Mouse (Mus musculus) ES-Bruce4 (cell line): ENCODE results near the gene Gm884. TPM values are rescaled to one million over a fixed set of nuclear protein-coding genes. Genes with fewer than 3 reads are reported as not detected.
"Not testable (repeated sequence)": the region's sequence is repeated elsewhere in the genome, so short reads cannot be mapped to it uniquely, and the experiment has no call there.

Experiments
- H3K27ac ChIP-seq: 2 replicates; pipeline ENCODE4 v1.5.1; 2012; ENCODE audit warnings: low read length, inconsistent platforms; ENCODE audit not compliant: insufficient read depth
- H3K27me3 ChIP-seq: 2 replicates; pipeline ENCODE4 v1.6.1; 2012; ENCODE audit warnings: mild to moderate bottlenecking, low read length, inconsistent platforms; ENCODE audit not compliant: control insufficient read depth, poor library complexity, insufficient read depth, severe bottlenecking
- H3K36me3 ChIP-seq: 2 replicates; pipeline ENCODE4 v1.6.1; 2012; ENCODE audit warnings: inconsistent platforms, mild to moderate bottlenecking, low read length, moderate library complexity; ENCODE audit not compliant: control insufficient read depth, poor library complexity, insufficient read depth, severe bottlenecking
- H3K4me1 ChIP-seq: one replicate; pipeline ENCODE4 v1.8.1; 2011; ENCODE audit warnings: low read length; ENCODE audit not compliant: control insufficient read depth, insufficient read depth
- H3K4me3 ChIP-seq: 2 replicates; pipeline ENCODE4 v1.5.1; 2011; ENCODE audit warnings: low read depth, mild to moderate bottlenecking, low read length
- H3K9ac ChIP-seq: 2 replicates; pipeline ENCODE4 v1.6.1; 2012; ENCODE audit warnings: low read depth, mild to moderate bottlenecking, inconsistent platforms; ENCODE audit not compliant: poor library complexity, severe bottlenecking
- H3K9me3 ChIP-seq: replicated peaks from 2 replicates; pipeline ENCODE4 v1.6.1; 2012; ENCODE audit warnings: mild to moderate bottlenecking, low read length, inconsistent platforms; ENCODE audit not compliant: control insufficient read depth, poor library complexity, insufficient read depth, severe bottlenecking
- CTCF ChIP-seq: IDR thresholded peaks from one replicate; pipeline ENCODE4 v1.8.1; 2011; ENCODE audit warnings: low read depth, low read length
- EP300 ChIP-seq: IDR thresholded peaks from 2 replicates; pipeline ENCODE4 v1.6.1; 2011; ENCODE audit warnings: low read depth, low read length; ENCODE audit not compliant: insufficient read depth
- POLR2A ChIP-seq: IDR thresholded peaks from one replicate; pipeline ENCODE4 v1.8.1; 2011; ENCODE audit warnings: low read length; ENCODE audit not compliant: insufficient read depth
- polyA plus RNA-seq: library from polyadenylated mRNA; stranded (reverse); fragments of >200 nt; gene quantifications from 2 replicates; pipeline ENCODE4 v1.2.4, GENCODE M21; 2011; ENCODE audit warnings: low read depth; ENCODE audit not compliant: missing spikeins, insufficient read depth, insufficient read length

The Gm884 gene
- polyA plus RNA-seq, 1 experiment: not detected

GRCm38 (mm10) chr11:103610772-103611171, 10.2 kb downstream of the Gm884 start:
- Histone ChIP-seq H3K27ac (no peak overlapping the region), H3K4me3 (no peak overlapping the region), H3K4me1 (peaks cover 2% of the 10 kb centered on the region), H3K9ac (no peak overlapping the region), H3K9me3 (no peaks in the 10 kb centered on the region; the same call in 1 of the 2 replicates), H3K27me3 (peaks cover 2% of the 10 kb centered on the region), H3K36me3 (no peaks in the 10 kb centered on the region)
- no peak for TF ChIP-seq EP300

GRCm38 (mm10) chr11:103606611-103607010, 14.3 kb downstream of the Gm884 start:
- no peaks in the 10 kb centered on the region; the same call in 1 of the 2 replicates for H3K27me3 ChIP-seq
- H3K9me3 ChIP-seq: no peaks in the 10 kb centered on the region; the same call in 1 of the 2 replicates
- H3K36me3 ChIP-seq: no peaks in the 10 kb centered on the region
- no peak overlapping the region for H3K4me3 ChIP-seq
- H3K27ac ChIP-seq: no peak overlapping the region; the same call in 1 of the 2 replicates
- TF ChIP-seq CTCF (no peak), POLR2A (no peak), EP300 (no peak)
- H3K9ac ChIP-seq: no peak overlapping the region
- H3K4me1 ChIP-seq: peaks cover 2% of the 10 kb centered on the region

GRCm38 (mm10) chr11:103578339-103578738, 42.6 kb downstream of the Gm884 start:
- Histone ChIP-seq H3K4me3 (no peak overlapping the region), H3K27ac (no peak overlapping the region), H3K9ac (no peak overlapping the region), H3K36me3 (no peaks in the 10 kb centered on the region), H3K9me3 (peaks cover 17% of the 10 kb centered on the region), H3K27me3 (no peaks in the 10 kb centered on the region), H3K4me1 (no peaks in the 10 kb centered on the region)
- TF ChIP-seq POLR2A (no peak), CTCF (no peak), EP300 (no peak)

GRCm38 (mm10) chr11:103556021-103556420, 64.9 kb downstream of the Gm884 start:
- Histone ChIP-seq H3K27me3 (no peaks in the 10 kb centered on the region), H3K4me3 (no peak overlapping the region), H3K9me3 (peaks cover 9% of the 10 kb centered on the region), H3K36me3 (no peaks in the 10 kb centered on the region), H3K4me1 (no peaks in the 10 kb centered on the region), H3K27ac (no peak overlapping the region), H3K9ac (no peak overlapping the region)
- TF ChIP-seq CTCF (no peak), POLR2A (no peak), EP300 (no peak)

- H3K27me3 ChIP-seq, H3K4me1 ChIP-seq, H3K4me3 ChIP-seq, H3K9ac ChIP-seq, H3K27ac ChIP-seq, H3K36me3 ChIP-seq, H3K9me3 ChIP-seq: not testable (repeated sequence)
Measured at GRCm38 (mm10) chr11:103534973-103535372, 86.0 kb downstream of the Gm884 start.

- H3K4me3 ChIP-seq: no peak overlapping the region
- no peak for TF ChIP-seq EP300
- no peak for TF ChIP-seq CTCF
- no peak for TF ChIP-seq POLR2A
Measured at GRCm38 (mm10) chr11:103512111-103512510, 108.8 kb downstream of the Gm884 start.

GRCm38 (mm10) chr11:103504497-103504896, 116.4 kb downstream of the Gm884 start, which contains the start of gene Lrrc37a:
Gene Lrrc37a, minus strand, starts transcription at chr11:103504597.
- no peaks in the 10 kb centered on the region for H3K4me1 ChIP-seq
- no peak within 1 kb of the TSS for H3K4me3 ChIP-seq
- H3K9ac ChIP-seq: no peak within 1 kb of the TSS
- H3K27ac ChIP-seq: no peak within 1 kb of the TSS
- H3K27me3 ChIP-seq: peaks cover 3% of the 10 kb centered on the region; the same call in 1 of the 2 replicates
- H3K9me3 ChIP-seq: peaks cover 3% of the 10 kb centered on the region; the same call in 1 of the 2 replicates
- TF ChIP-seq CTCF: no peak
- TF ChIP-seq EP300: no peak
- TF ChIP-seq POLR2A: no peak
- no peaks in the 10 kb centered on the region for H3K36me3 ChIP-seq

More at GRCm38 (mm10) chr11:103512111-103512510, 108.8 kb downstream of the Gm884 start:
- Histone ChIP-seq H3K27ac (no peak overlapping the region), H3K4me1 (no peaks in the 10 kb centered on the region), H3K9me3 (no peaks in the 10 kb centered on the region), H3K36me3 (no peaks in the 10 kb centered on the region), H3K9ac (no peak overlapping the region), H3K27me3 (no peaks in the 10 kb centered on the region)

Other genes with a start within 250 kb of the Gm884 start
- gene Plekhm1, start 208.5 kb downstream of the Gm884 start, polyA plus RNA-seq: 20.8 and 22.0 TPM in 2 replicates
- gene Lrrc37a, start 116.5 kb downstream of the Gm884 start, polyA plus RNA-seq: not detected in 2 replicates
- not detected in 2 replicates for gene Lyzl6, start 17.8 kb upstream of the Gm884 start, polyA plus RNA-seq
- not detected in 2 replicates for gene Rprml, start 28.4 kb upstream of the Gm884 start, polyA plus RNA-seq
- 38.5 and 41.8 TPM in 2 replicates for gene Gosr2, start 76.8 kb upstream of the Gm884 start, polyA plus RNA-seq
- 0.22 TPM in 1 of 2 replicates, not detected in the other for gene Wnt9b, start 128.7 kb upstream of the Gm884 start, polyA plus RNA-seq
- gene Wnt3, start 153.0 kb upstream of the Gm884 start, polyA plus RNA-seq: 10.4 and 13.6 TPM in 2 replicates